Mouse (Mus musculus) E14TG2a.4 (cell line): ENCODE data around the gene Fgfbp3.
A peak's percentile ranks its signal among the peaks of the same experiment; 100 is the strongest.

ENCODE experiments used
- H3K27me3 ChIP-seq: 2 replicates; pipeline ENCODE4 v1.6.1; 2014; ENCODE audit warnings: low read length, control low read depth; ENCODE audit not compliant: insufficient read depth
- H3K36me3 ChIP-seq: 2 replicates; pipeline ENCODE4 v1.6.1; 2014; ENCODE audit warnings: low read length, control low read depth; ENCODE audit not compliant: insufficient read depth
- H3K4me1 ChIP-seq: replicated peaks from 2 replicates; pipeline ENCODE4 v1.6.1; 2014; ENCODE audit warnings: low read depth, low read length, control low read depth
- H3K4me3 ChIP-seq: replicated peaks from 2 replicates; pipeline ENCODE4 v1.5.1; 2014; ENCODE audit warnings: mild to moderate bottlenecking, low read length
- H3K9me3 ChIP-seq: 2 replicates; pipeline ENCODE4 v1.6.1; 2014; ENCODE audit warnings: low read length, control low read depth
- CTCF ChIP-seq: conservative IDR thresholded peaks from 2 replicates; pipeline ENCODE4 v1.5.1; 2014; ENCODE audit warnings: low read length
- NANOG ChIP-seq: IDR thresholded peaks from 2 replicates; pipeline ENCODE4 v1.6.1; 2014; ENCODE audit warnings: borderline replicate concordance, low read length, mixed read lengths
- POU5F1 ChIP-seq: IDR thresholded peaks from 2 replicates; pipeline ENCODE4 v1.6.1; 2014; ENCODE audit warnings: low read length, borderline replicate concordance

Fgfbp3 gene

DNA sequence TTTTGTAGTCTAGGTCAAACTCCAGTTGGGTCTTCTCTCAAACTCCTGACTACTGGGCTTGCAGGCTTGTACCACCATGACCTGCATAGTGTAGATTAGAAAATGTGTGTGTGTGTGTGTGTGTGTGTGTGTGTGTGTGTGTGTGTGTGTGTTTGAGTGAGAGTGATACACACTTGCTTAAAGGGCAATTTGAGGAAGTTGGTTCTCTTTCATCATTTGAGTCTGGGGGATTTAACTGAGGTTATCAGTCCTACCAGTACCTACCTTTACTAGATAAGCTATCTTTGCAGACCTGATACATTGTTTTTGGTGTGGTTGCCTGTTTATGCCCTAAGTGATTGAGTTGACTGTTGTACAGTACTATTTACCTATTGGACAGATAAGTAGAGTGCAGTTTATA, 12.7 kb upstream of the Fgfbp3 start:
- no peak overlapping the region for H3K4me3 ChIP-seq
- no peaks in the 10 kb centered on the region for H3K9me3 ChIP-seq
- H3K27me3 ChIP-seq: no peaks in the 10 kb centered on the region
- H3K4me1 ChIP-seq: peaks cover 59% of the 10 kb centered on the region
- peaks cover 13% of the 10 kb centered on the region for H3K36me3 ChIP-seq
- no peak for TF ChIP-seq CTCF

GRCm38 (mm10) chr19:36929816-36930215, 10.4 kb upstream of the Fgfbp3 start:
- TF ChIP-seq NANOG (no peak), CTCF (no peak), POU5F1 (no peak)
- no peak overlapping the region for H3K4me3 ChIP-seq
- H3K36me3 ChIP-seq: no peaks in the 10 kb centered on the region
- peaks cover 60% of the 10 kb centered on the region for H3K4me1 ChIP-seq
- no peaks in the 10 kb centered on the region for H3K9me3 ChIP-seq
- H3K27me3 ChIP-seq: no peaks in the 10 kb centered on the region

- H3K4me3 ChIP-seq: peak overlapping the region; percentile 90
- TF ChIP-seq CTCF (no peak), NANOG (no peak), POU5F1 (no peak)
Observed at GRCm38 (mm10) chr19:36927800-36928361, 8.5 kb upstream of the Fgfbp3 start.

DNA sequence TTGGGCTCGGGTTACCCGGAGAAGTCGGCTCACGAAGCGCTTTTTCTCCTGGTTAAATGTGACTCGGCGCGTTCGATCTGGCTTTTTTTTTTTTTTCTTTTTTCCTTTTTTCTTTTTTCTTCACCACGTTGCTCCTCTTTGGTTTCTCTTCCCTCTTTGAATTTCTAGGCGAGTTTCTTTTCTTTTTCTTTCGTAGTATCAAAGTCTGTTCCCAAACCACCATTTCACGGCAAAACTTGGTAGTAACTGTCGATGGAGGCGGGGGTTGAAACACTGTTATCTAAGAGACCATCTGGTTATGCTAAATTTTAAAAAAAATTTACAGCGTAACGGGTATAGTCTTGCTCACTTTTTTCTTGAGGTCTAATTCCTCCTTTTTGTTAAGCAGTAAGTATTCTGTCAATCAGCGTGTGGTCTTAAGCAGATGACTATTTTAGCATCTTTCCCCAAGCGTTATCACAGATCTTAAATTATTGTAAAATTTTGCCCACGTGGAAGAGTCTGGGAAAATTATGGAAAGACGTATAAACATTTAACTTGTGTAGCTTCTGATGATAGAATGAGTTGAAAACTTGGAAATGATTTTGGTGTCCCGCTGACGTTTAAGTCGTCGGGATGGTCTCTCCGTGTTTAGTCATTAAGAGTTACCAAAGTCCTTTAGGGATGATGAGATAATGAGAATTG, 7.3 kb upstream of the Fgfbp3 start:
- Histone ChIP-seq H3K4me3 (peak overlapping the region; percentile 90), H3K4me1 (peaks cover 48% of the 10 kb centered on the region), H3K27me3 (no peaks in the 10 kb centered on the region; the same call in 1 of the 2 replicates), H3K9me3 (no peaks in the 10 kb centered on the region), H3K36me3 (no peaks in the 10 kb centered on the region)
- TF ChIP-seq POU5F1 (no peak), NANOG (no peak), CTCF (no peak)

More at GRCm38 (mm10) chr19:36927800-36928361, 8.5 kb upstream of the Fgfbp3 start:
- no peaks in the 10 kb centered on the region for H3K36me3 ChIP-seq
- H3K27me3 ChIP-seq: no peaks in the 10 kb centered on the region; the same call in 1 of the 2 replicates
- H3K9me3 ChIP-seq: no peaks in the 10 kb centered on the region
- H3K4me1 ChIP-seq: peaks cover 56% of the 10 kb centered on the region

GRCm38 (mm10) chr19:36925671-36926552, 6.5 kb upstream of the Fgfbp3 start, which contains the start of gene Btaf1:
Gene Btaf1, plus strand, starts transcription at chr19:36926079.
- peaks cover 42% of the 10 kb centered on the region for H3K4me1 ChIP-seq
- no peak for TF ChIP-seq POU5F1
- TF ChIP-seq NANOG: no peak
- TF ChIP-seq CTCF: no peak

DNA sequence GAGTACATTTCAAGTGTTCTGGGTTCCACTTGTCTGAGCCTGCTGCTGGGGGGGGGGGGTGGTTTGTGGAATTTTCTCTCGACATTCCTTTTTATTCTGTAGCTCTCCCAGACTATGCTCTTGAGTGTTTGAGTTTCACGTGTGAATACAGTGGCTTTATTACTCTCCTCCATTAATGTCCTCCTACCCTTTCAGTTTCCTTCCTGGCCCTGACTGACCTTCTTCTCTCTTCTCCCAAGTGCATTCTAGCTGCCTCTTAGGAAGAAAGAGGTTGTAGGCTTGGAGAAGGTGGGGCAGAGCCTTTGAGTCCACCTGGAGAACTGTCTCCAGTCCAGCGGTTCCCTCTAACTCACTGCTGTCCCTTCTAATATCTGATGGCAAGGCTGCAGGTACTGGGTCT, 3.5 kb upstream of the Fgfbp3 start:
- no peak for TF ChIP-seq NANOG
- no peak for TF ChIP-seq CTCF
- no peak for TF ChIP-seq POU5F1
- peaks cover 14% of the 10 kb centered on the region for H3K27me3 ChIP-seq
- H3K4me1 ChIP-seq: peaks cover 32% of the 10 kb centered on the region

More at GRCm38 (mm10) chr19:36925671-36926552, 6.5 kb upstream of the Fgfbp3 start, which contains the start of gene Btaf1:
- H3K9me3 ChIP-seq: no peaks in the 10 kb centered on the region
- H3K27me3 ChIP-seq: no peaks in the 10 kb centered on the region; the same call in 1 of the 2 replicates
- H3K4me3 ChIP-seq: peak within 1 kb of the TSS; percentile 90
- H3K36me3 ChIP-seq: no peaks in the 10 kb centered on the region

GRCm38 (mm10) chr19:36922015-36922414, 2.6 kb upstream of the Fgfbp3 start:
- Histone ChIP-seq H3K4me3 (no peak overlapping the region), H3K36me3 (no peaks in the 10 kb centered on the region), H3K9me3 (no peaks in the 10 kb centered on the region), H3K4me1 (peaks cover 24% of the 10 kb centered on the region), H3K27me3 (peaks cover 17% of the 10 kb centered on the region)
- TF ChIP-seq CTCF (peak; percentile 27), POU5F1 (no peak)

More for the DNA sequence above, 3.5 kb upstream of the Fgfbp3 start:
- Histone ChIP-seq H3K4me3 (no peak overlapping the region), H3K36me3 (no peaks in the 10 kb centered on the region), H3K9me3 (no peaks in the 10 kb centered on the region)
